Mouse (Mus musculus): ENCODE measurements around the gene Kcnq4.

Gene Kcnq4

DNA sequence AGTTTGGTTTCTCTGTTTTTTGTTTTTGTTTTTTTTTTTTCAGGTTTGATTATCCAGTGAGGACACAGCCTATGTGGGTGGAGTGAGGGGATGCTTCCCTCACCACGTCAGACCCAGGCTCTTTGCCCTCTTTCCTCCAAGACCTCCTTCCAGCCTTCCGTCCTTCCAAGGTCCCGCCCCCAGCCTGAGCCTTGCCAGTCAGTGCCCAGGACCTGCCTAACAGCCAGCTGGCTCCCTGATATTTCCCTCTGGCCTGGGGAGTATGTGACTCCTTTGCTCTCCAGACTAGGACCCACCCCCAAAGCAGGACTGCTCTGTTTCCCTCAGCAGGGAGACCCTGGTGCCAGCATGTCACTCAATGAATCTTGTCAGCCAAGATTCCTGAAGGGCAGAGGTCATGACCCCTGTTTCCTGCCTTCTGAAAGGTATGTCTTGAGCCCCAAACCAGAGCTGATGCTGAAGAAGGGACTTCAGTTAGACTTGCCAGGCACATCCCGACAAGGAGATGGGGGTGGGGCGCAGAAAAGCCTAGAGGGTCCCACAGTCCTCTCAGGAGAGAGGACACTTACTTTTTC, 22.8 kb downstream of the Kcnq4 start:
- DNase-seq (ENCODE audit: low spot score), result no peak

DNA sequence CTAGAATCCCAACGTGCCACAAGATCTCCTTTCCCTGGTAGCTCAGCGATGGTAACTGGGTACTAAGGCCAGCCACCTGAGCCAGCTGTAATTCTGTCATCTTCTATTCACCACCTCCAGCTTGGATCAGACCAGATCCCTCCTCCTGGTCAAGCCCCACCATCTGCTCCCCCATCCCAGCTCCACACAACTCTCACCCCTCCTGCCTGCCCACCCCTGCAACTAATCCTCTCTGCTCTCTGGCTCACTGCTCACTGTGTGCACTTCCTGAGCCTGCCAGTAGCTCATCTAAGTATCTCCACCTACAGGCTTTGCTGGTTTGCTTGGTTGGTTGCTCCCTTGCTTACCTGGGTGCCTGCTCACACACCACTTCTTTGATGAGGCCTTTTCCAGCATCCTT, 26.8 kb downstream of the Kcnq4 start:
- DNase-seq (ENCODE audit: low spot score), result no peak

- no peak for DNase-seq (ENCODE audit: low spot score)
Measured at GRCm38 (mm10) chr4:120719152-120719551, 29.3 kb downstream of the Kcnq4 start.

GRCm38 (mm10) chr4:120717591-120717990, 30.8 kb downstream of the Kcnq4 start:
- DNase-seq (ENCODE audit: low spot score), result no peak

DNA sequence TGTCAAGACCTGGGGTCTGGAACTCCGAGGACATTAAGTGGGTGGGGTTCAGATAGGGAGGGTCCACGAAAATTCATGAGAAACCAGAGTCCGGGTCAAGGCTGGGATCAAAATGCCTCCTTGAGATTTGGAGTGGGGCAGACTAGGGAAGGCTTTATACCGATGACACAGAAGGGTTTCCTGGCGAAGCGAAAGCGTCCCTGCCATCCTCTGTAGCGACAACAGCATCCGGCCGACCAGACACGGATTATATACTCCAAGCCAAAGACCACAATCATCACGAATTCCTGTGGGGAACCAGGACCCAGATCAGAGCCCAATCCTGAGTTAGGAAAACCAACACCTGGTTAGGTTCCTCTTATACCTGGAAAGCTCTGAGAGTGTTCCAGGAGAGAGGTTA, 31.6 kb downstream of the Kcnq4 start:
- DNase-seq (ENCODE audit: low spot score), result no peak

- peak; percentile 52 for DNase-seq (ENCODE audit: low spot score)
Measured at GRCm38 (mm10) chr4:120716141-120716571, 32.3 kb downstream of the Kcnq4 start.

GRCm38 (mm10) chr4:120713856-120714497, 34.4 kb downstream of the Kcnq4 start:
- no peak for DNase-seq (ENCODE audit: low spot score)

- no peak for DNase-seq (ENCODE audit: low spot score)
Measured at GRCm38 (mm10) chr4:120713021-120713420, 35.4 kb downstream of the Kcnq4 start.

DNA sequence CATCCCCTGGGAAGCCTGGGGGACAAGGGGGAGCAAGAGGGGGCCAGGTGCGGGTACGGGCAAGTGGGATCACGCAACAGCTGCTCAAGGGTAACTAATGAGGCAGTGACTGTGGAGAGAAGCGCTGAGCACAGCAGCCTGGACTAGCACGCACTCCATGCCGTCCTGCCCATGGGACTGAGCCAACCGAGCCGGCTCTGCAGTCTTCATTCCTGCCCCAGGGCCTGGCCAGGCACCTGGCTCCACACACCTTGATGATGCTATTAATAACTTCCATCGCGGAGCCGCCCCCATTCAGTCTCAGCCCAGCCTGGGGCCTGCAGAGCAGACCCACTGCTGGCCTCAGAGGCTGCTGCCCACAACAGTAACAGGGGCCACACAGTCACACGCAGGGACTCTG, 36.2 kb downstream of the Kcnq4 start:
- DNase-seq (ENCODE audit: low spot score), result no peak

DNA sequence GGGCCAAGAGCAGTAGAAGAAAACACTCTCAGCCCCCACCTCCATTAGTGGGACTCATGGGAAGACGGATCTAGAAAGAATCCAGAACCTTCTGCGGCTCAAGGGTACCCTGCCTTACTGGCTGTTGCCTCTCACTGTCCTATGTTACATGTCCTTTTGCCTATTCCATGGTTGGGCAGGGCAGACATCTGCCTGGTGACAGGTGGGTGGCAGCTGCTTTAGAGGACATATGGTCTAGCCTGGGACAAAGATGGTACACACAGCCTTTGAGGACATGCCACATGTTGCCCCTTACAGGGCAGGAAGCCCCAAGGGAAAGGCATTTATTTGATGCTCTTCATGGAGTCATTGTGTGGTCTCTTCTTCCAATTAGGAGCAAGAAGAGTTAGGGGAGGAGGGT, 45.9 kb downstream of the Kcnq4 start:
- no peak for DNase-seq (ENCODE audit: low spot score)

- no peak for DNase-seq (ENCODE audit: low spot score)
Measured at GRCm38 (mm10) chr4:120702056-120702455, 46.4 kb downstream of the Kcnq4 start.

DNA sequence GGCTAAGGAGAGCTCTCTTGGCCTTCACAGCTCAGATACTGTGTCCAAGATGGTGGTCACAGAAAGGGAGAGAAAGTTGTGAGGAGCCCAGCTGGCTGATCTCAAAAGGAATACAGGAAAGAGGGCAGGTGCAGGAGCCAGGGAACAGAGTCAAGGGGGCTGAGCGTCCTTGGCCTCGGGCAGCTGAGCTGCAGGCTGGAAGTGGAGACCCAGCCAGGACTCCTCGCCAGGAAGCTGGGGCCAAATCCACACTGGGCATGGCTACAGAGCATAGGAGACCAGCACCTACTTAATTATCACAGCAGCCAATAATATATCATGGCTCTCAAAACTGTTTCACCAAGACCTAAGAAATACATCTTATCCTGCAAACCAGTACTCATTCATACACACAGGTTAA, 47.2 kb downstream of the Kcnq4 start:
- DNase-seq (ENCODE audit: low spot score), result no peak

- no peak for DNase-seq (ENCODE audit: low spot score)
Measured at GRCm38 (mm10) chr4:120697799-120698484, 50.5 kb downstream of the Kcnq4 start.

- no peak for DNase-seq (ENCODE audit: low spot score)
Measured at GRCm38 (mm10) chr4:120697353-120697752, 51.1 kb downstream of the Kcnq4 start.

GRCm38 (mm10) chr4:120692717-120693116, 55.7 kb downstream of the Kcnq4 start:
- no peak for DNase-seq (ENCODE audit: low spot score)

DNA sequence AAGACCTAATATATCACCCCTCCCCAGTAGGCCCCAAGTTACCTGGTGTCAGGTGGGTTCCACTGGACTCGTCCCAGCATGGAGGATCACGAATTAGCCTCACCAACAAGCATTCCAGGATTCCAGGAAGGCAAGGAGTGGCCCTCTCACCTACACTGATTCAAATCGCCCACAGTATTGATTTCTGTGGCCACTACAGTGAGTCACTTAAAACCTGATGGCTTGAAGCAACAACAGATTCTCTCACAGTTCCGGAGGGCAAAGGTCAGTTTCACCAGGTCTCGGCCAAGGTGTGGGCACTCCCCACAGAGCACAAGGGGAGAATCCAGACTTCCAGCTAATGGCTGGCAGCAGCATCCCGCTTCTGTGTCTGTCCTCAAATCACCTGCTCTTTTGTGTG, 59.1 kb downstream of the Kcnq4 start:
- DNase-seq (ENCODE audit: low spot score), result no peak

DNA sequence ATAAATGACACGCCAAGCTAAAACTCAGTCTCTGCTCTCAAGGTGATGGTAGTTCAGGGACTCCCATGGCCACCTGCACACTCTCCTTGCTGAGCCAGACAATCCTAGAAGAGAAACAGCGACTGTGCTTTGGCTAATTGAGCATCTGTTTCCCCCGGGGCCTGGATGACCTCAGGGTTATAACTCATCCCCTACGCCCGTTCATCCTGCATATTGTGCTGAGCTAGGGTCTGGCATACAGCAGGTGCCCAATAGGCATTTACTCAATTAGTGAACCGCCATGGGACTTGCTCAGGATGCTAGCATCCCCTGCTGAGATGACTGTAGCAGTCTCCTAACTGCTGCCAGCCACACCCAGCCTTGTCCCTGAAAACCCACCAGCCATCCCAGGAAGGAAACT, 61.1 kb downstream of the Kcnq4 start:
- DNase-seq (ENCODE audit: low spot score), result no peak

GRCm38 (mm10) chr4:120683278-120683997, 65.0 kb downstream of the Kcnq4 start:
- peak; percentile 69 for DNase-seq (ENCODE audit: low spot score)

- peak; percentile 75 for DNase-seq (ENCODE audit: low spot score)
Measured at GRCm38 (mm10) chr4:120682168-120682567, 66.2 kb downstream of the Kcnq4 start.

- DNase-seq (ENCODE audit: low spot score), result no peak
Measured at GRCm38 (mm10) chr4:120680953-120681352, 67.5 kb downstream of the Kcnq4 start.

- peak; percentile 60 for DNase-seq (ENCODE audit: low spot score)
Measured at GRCm38 (mm10) chr4:120675640-120676039, 72.8 kb downstream of the Kcnq4 start.

GRCm38 (mm10) chr4:120674775-120675451, 73.5 kb downstream of the Kcnq4 start:
- peak; percentile 89 for DNase-seq (ENCODE audit: low spot score)
